Mouse (Mus musculus) lung, postnatal 0 days (tissue): ENCODE measurements around the gene Gins2.

ENCODE experiments used
- CTCF ChIP-seq: IDR thresholded peaks from 2 replicates; pipeline ENCODE4 v1.5.1; 2016; ENCODE audit warnings: antibody characterized with exemption, mild to moderate bottlenecking
- EP300 ChIP-seq: IDR thresholded peaks from 2 replicates; pipeline ENCODE4 v1.6.1; 2016; ENCODE audit warnings: antibody characterized with exemption, mild to moderate bottlenecking, control low read depth

DNA sequence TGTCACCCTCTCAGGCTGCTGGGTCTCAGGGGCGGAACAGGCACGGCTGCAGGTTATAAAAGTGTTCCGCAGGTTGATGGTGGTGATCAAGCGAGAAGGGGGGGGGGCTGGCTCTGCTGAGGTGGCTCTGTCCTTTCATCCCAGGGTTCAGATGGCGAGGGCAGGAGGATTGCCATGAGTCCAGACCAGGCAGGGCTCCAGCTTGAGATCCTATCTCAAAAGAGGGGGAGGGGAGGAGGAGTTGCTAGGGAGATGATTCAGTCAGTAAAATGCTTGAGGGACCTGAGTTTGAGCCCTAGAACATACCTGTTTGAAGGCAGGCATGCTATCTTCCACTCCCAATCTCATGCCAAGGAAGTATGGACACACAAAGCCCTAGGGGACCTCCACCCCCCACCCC lies 28.6 kb downstream of the Gins2 start:
- TF ChIP-seq CTCF: no peak
- no peak for TF ChIP-seq EP300
